Mouse (Mus musculus): Measurements from ENCODE around the gene Stpg2. TPM values are rescaled to one million over a fixed set of nuclear protein-coding genes. Genes with fewer than 3 reads are reported as not detected.

The Stpg2 gene
- polyA plus RNA-seq (2012; rRNA removed) = 0.06 TPM in 1 of 2 replicates, not detected in the other

DNA sequence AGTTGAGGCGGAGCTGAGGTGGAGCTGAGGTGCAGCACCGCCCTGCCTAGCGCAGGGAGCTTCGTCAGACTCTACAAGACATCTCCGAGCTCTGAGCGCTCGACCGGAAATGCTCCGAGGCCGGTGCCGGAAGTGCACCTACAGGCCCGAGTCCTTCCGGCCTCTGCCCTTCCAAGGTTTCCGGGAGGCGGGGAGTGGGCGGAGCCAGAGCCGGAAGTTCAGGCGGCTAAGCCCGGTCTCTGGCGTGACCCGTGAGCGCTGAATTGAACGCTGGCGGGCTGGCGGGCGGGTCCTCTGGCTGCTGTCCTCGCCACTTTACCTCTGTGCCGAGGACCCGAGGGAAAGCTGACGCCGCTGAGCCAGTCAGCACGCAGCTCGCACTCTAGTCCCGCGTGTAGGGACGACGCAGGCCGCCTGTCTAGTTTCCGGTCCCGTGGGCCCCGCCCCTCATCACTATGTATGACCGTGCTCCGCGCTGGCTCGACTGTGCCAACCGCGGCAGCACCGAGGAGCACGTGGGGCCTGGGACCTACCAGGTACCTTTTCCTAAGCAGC, at the start of gene Stpg2:
Gene Stpg2 (plus strand): TSS at position 251 of the 555 bp plus-strand sequence.

Other genes with a start within 250 kb of the Stpg2 start
- 11.8 and 13.3 TPM in 2 replicates for gene Rap1gds1, start 130.5 kb upstream of the Stpg2 start, polyA plus RNA-seq (2012; rRNA removed)

All from ovary, adult 2 months (tissue).